Mouse (Mus musculus) forebrain, embryonic 12.5 days (tissue): ENCODE data around the gene Gpr85. TPM values are rescaled to one million over a fixed set of nuclear protein-coding genes. Genes with fewer than 3 reads are reported as not detected.

Source experiments
- ATAC-seq: fragments of 200-750 bp; cut with Nextera tagmentation; 2 replicates; pipeline ENCODE4 v1.8.0; 2017; ENCODE audit warnings: moderate TSS enrichment; ENCODE audit not compliant: low FRiP score
- H3K27ac ChIP-seq: fragments of 300-500 bp; sonication (generic); 2 replicates; pipeline ENCODE4 v1.5.1; 2016; ENCODE audit warnings: mild to moderate bottlenecking
- H3K27me3 ChIP-seq: fragments of 300-500 bp; sonication (generic); 2 replicates; pipeline ENCODE4 v1.6.1; 2016; ENCODE audit warnings: mild to moderate bottlenecking
- H3K36me3 ChIP-seq: fragments of 300-500 bp; sonication (generic); replicated peaks from 2 replicates; pipeline ENCODE4 v1.6.1; 2016; ENCODE audit warnings: mild to moderate bottlenecking
- H3K4me1 ChIP-seq: fragments of 300-500 bp; sonication (generic); 2 replicates; pipeline ENCODE4 v1.6.1; 2016
- H3K4me2 ChIP-seq: fragments of 300-500 bp; sonication (generic); 2 replicates; pipeline ENCODE4 v1.6.1; 2016; ENCODE audit warnings: mild to moderate bottlenecking, moderate library complexity
- H3K4me3 ChIP-seq: fragments of 300-500 bp; sonication (generic); replicated peaks from 2 replicates; pipeline ENCODE4 v1.5.1; 2016; ENCODE audit warnings: mild to moderate bottlenecking
- H3K9ac ChIP-seq: fragments of 300-500 bp; sonication (generic); 2 replicates; pipeline ENCODE4 v1.6.1; 2016; ENCODE audit warnings: mild to moderate bottlenecking
- H3K9me3 ChIP-seq: fragments of 300-500 bp; sonication (generic); 2 replicates; pipeline ENCODE4 v1.6.1; 2016
- WGBS: fragments of 180-500 bp; shearing (Covaris S2); methylation state at CpG from one replicate; pipeline ENCODE4 v1.1.7; 2016; 5-methylcytosine and 5-hydroxymethylcytosine counted together
- polyA plus RNA-seq: library from polyadenylated mRNA; unstranded; fragments of >200 nt; fragmentation: Nextera tagmentation; extraction: Ambion mirVana; gene quantifications from 2 replicates; pipeline ENCODE4 v1.2.1, GENCODE M21; 2016

Gpr85 gene
- polyA plus RNA-seq = 33.5 and 35.8 TPM in 2 replicates

DNA sequence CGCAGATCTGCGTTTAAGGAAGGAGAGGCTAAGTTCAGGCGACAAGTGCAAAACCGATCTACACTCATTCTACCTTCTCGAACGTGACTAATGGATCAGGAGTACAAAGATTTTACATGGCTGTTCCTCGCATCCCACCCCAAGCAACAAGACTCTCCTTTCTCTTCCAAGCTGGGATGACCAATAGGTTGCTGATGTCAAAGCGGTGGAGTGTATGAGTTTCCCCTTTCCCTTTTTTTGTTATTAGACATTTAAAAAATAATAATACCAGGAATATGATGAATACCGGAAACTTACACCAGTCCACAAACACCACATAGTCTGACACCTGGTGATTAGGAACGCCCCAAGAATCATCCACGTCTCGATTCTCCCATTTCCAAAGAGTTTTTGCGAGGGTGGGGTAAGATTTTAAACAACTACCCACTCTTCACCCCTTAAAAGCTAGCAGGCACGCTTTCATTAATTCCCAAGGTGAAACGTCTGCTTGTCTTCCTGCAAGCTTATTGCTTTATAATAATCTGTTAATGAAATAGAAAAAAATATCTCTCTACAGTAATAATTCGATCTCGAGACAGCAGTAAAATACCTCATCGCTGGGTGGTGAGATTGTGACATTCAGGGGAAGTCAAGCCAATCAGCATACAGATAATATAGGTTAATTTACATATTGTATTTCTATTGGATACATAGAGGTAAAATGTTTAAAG, at the start of gene Gpr85:
Gene Gpr85 (minus strand): TSS at position 598 of the 710 bp plus-strand sequence.
- WGBS = 42% methylated on average over 18 of the region's 18 CpGs
- Histone ChIP-seq H3K27ac (peak within 1 kb of the TSS; percentile 96), H3K9me3 (no peaks in the 10 kb centered on the region), H3K4me2 (peak within 1 kb of the TSS; percentile 74), H3K4me1 (peaks cover 20% of the 10 kb centered on the region), H3K27me3 (no peaks in the 10 kb centered on the region), H3K4me3 (peak within 1 kb of the TSS; percentile 60), H3K36me3 (no peaks in the 10 kb centered on the region), H3K9ac (peak within 1 kb of the TSS; percentile 86)
- peak; percentile 7; the same call in 1 of the 2 replicates for ATAC-seq

DNA sequence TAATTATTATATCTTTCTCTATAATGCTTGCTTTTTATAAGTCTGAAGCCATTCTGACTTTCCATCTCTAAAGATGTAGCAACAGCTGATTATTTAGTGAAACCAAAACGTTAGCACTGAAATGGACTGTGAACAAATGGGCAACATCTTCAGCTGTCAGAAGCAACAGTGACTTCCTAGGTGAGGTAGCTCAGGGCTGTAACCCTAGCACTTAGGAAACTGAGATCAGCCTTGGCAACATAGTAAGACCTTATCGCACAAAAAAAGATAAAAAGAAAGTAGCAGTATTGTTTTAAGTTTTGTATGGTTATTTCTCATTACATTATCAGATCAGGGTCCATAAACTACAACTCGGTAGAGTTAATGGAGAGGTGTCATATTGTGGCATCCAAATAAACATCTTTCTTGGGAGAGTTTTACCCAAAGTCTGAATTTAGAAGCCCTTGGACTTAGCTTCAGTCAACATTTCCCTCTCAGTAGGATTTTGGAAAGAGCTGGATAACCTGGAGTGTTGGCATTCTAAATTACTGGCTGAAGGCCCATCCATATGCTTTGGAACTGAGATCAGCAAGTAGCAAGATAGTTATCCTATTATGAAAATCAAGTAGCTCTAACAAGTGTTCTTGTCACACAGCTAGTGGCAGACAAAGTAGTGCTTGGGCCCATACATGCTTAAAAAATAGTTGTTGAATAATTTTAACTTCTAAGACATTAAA, 45.3 kb upstream of the Gpr85 start:
- Histone ChIP-seq H3K4me2 (no peak overlapping the region), H3K27me3 (no peaks in the 10 kb centered on the region), H3K9ac (no peak overlapping the region), H3K9me3 (no peaks in the 10 kb centered on the region), H3K27ac (no peak overlapping the region), H3K4me1 (no peaks in the 10 kb centered on the region), H3K36me3 (no peaks in the 10 kb centered on the region), H3K4me3 (no peak overlapping the region)
- no peak for ATAC-seq
- 88% methylated on average over 3 of the region's 3 CpGs for WGBS

- Histone ChIP-seq H3K36me3 (no peaks in the 10 kb centered on the region), H3K4me3 (no peak overlapping the region), H3K9ac (no peak overlapping the region), H3K4me1 (no peaks in the 10 kb centered on the region), H3K9me3 (no peaks in the 10 kb centered on the region), H3K27me3 (no peaks in the 10 kb centered on the region), H3K4me2 (no peak overlapping the region), H3K27ac (no peak overlapping the region)
- no peak for ATAC-seq
These were observed 43.2 kb upstream of the Gpr85 start for GRCm38 (mm10) chr6:13882919-13883318.

DNA sequence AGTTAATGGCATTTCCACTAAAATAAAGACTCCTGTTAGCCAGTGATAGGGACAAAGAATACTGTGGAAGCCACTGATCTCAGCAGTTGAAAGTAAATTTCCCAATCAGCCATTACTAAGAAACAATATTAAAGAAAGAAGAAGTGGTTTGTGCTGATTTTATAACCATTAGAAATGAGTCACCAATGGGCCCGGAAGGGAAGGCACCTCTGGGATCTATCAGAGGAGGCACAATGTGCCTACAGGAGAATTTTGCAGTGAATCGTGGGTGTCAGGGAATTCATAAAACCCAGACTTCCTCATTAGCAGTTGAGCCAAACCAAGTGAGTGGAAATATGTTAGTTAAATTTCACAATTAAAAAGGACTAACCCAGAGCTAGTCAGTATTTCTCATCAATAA, 34.2 kb upstream of the Gpr85 start:
- Histone ChIP-seq H3K36me3 (no peaks in the 10 kb centered on the region), H3K9ac (no peak overlapping the region), H3K4me3 (no peak overlapping the region), H3K4me2 (no peak overlapping the region), H3K4me1 (peaks cover 6% of the 10 kb centered on the region), H3K9me3 (no peaks in the 10 kb centered on the region), H3K27ac (no peak overlapping the region), H3K27me3 (no peaks in the 10 kb centered on the region)
- ATAC-seq = no peak
- 85% methylated on average over 2 of the region's 2 CpGs for WGBS

DNA sequence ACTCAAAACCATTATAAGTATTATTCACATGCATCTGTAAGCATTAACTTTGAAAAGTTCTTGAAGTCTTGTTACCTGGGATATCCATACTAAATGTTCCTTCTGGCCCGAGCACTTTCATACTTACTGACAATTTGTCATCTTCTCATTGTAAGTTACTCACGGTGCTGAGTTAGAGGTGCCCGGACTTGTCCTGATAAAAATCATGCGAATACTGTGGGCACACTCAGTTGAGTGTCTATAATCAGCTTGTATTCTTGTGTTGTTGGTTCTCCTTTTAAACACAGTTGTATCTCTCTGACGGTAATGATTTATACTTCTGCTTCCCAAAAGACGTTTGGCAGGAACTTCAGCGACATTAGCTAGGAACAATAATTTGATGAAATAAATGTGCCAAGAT, 32.3 kb upstream of the Gpr85 start:
- Histone ChIP-seq H3K9me3 (no peaks in the 10 kb centered on the region), H3K36me3 (no peaks in the 10 kb centered on the region), H3K27ac (no peak overlapping the region), H3K4me2 (peak overlapping the region; percentile 54; the same call in 1 of the 2 replicates), H3K27me3 (no peaks in the 10 kb centered on the region), H3K9ac (no peak overlapping the region), H3K4me1 (peaks cover 6% of the 10 kb centered on the region), H3K4me3 (peak overlapping the region; percentile 56; the same call in 1 of the 2 replicates)
- 88% methylated on average over 7 of the region's 7 CpGs for WGBS
- peak; percentile 3; the same call in 1 of the 2 replicates for ATAC-seq

- peak overlapping the region; percentile 59; the same call in 1 of the 2 replicates for H3K27ac ChIP-seq
These were observed 31.9 kb upstream of the Gpr85 start for GRCm38 (mm10) chr6:13871625-13871958.

DNA sequence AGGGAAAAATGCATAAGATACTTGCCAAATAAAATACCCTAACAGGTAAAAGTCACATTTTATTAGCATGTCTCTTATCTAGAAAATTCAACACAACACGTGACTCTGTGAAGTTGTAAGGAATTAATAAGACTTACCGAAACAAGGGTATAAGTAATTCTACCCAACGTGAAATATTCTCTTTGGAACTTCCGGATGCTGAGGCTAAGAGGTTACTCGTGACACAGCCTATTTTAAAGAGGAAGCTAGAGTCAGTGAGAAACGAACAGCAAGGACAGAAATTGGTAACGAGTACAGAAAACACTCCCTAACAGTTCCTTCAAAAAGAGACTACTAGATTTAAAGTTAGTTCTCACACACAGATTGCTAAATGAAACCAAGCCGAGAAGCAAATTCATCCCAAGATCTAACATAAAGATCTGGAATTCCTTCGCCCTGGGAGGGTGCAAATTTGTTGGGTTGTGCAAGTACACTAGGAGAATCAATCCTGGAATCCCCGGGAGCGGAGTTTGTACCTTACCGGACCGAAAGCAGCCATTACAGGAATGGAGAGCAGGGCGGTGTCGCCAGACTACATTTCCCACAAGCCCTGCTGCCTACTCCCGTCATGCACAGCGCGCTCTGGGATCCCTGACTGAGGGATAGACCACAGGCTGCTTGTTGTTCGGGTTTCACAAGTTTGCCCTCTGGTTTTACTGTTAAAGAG, 31.3 kb upstream of the Gpr85 start, which contains the start of gene 2610001J05Rik:
Gene 2610001J05Rik (minus strand): TSS at position 600 of the 706 bp plus-strand sequence.
- Histone ChIP-seq H3K4me1 (peaks cover 6% of the 10 kb centered on the region), H3K9ac (peak within 1 kb of the TSS; percentile 65), H3K27ac (peak within 1 kb of the TSS; percentile 59), H3K27me3 (no peaks in the 10 kb centered on the region), H3K36me3 (no peaks in the 10 kb centered on the region), H3K4me2 (peak within 1 kb of the TSS; percentile 54), H3K4me3 (peak within 1 kb of the TSS; percentile 56), H3K9me3 (no peaks in the 10 kb centered on the region)
- 2% methylated on average over 19 of the region's 19 CpGs for WGBS
- ATAC-seq = peak; percentile 99

More at GRCm38 (mm10) chr6:13871625-13871958, 31.9 kb upstream of the Gpr85 start:
- no peaks in the 10 kb centered on the region for H3K27me3 ChIP-seq
- WGBS = 4% methylated on average over 7 of the region's 7 CpGs
- ATAC-seq = peak; percentile 76
- peaks cover 6% of the 10 kb centered on the region for H3K4me1 ChIP-seq
- no peaks in the 10 kb centered on the region for H3K36me3 ChIP-seq
- peak overlapping the region; percentile 56 for H3K9ac ChIP-seq
- peak overlapping the region; percentile 56 for H3K4me3 ChIP-seq
- peak overlapping the region; percentile 54 for H3K4me2 ChIP-seq
- H3K9me3 ChIP-seq = no peaks in the 10 kb centered on the region

- Histone ChIP-seq H3K27me3 (no peaks in the 10 kb centered on the region), H3K9me3 (no peaks in the 10 kb centered on the region), H3K4me3 (peak overlapping the region; percentile 28), H3K4me2 (peak overlapping the region; percentile 52), H3K4me1 (peaks cover 6% of the 10 kb centered on the region), H3K27ac (0 out of 2 replicates have a peak overlapping the region, but pooled peaks have one; percentile 42), H3K9ac (peak overlapping the region; percentile 46; the same call in 1 of the 2 replicates), H3K36me3 (no peaks in the 10 kb centered on the region)
- WGBS = 28% methylated on average over 12 of the region's 12 CpGs
- peak; percentile 28; the same call in 1 of the 2 replicates for ATAC-seq
These were observed 30.6 kb upstream of the Gpr85 start for GRCm38 (mm10) chr6:13870289-13870741.

DNA sequence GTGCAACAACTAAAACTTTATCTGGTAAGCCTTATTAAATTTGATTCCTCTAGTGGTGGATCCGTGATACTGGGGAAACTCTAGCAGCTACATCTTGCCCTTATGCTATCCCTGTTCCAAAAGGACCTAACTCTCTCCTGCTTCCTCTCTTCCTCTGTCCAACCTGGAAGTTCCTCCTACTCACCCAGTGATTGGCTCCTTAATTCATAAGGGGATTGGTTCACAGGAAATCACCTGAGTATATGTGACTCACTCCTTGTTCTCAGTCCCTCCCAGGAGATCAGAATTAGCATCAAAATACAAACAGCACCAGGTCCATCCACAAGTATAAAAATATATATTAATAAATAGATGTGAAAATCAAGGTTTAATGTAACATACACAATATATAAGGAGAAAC, 20.9 kb upstream of the Gpr85 start:
- no peak overlapping the region for H3K4me2 ChIP-seq
- no peak overlapping the region for H3K9ac ChIP-seq
- no peak overlapping the region for H3K4me3 ChIP-seq
- H3K27me3 ChIP-seq = no peaks in the 10 kb centered on the region
- no peak for ATAC-seq
- no peaks in the 10 kb centered on the region for H3K36me3 ChIP-seq
- H3K27ac ChIP-seq = no peak overlapping the region
- no peaks in the 10 kb centered on the region for H3K4me1 ChIP-seq
- H3K9me3 ChIP-seq = no peaks in the 10 kb centered on the region
- 82% methylated on average over 1 of the region's 1 CpGs for WGBS

- H3K36me3 ChIP-seq = no peaks in the 10 kb centered on the region
- no peaks in the 10 kb centered on the region for H3K9me3 ChIP-seq
- WGBS = 88% methylated on average over 6 of the region's 6 CpGs
- H3K4me3 ChIP-seq = no peak overlapping the region
- H3K4me1 ChIP-seq = no peaks in the 10 kb centered on the region
- ATAC-seq = no peak
- no peak overlapping the region for H3K4me2 ChIP-seq
- H3K27me3 ChIP-seq = no peaks in the 10 kb centered on the region
- H3K9ac ChIP-seq = no peak overlapping the region
- no peak overlapping the region for H3K27ac ChIP-seq
These were observed 20.3 kb upstream of the Gpr85 start for GRCm38 (mm10) chr6:13859877-13860585.

DNA sequence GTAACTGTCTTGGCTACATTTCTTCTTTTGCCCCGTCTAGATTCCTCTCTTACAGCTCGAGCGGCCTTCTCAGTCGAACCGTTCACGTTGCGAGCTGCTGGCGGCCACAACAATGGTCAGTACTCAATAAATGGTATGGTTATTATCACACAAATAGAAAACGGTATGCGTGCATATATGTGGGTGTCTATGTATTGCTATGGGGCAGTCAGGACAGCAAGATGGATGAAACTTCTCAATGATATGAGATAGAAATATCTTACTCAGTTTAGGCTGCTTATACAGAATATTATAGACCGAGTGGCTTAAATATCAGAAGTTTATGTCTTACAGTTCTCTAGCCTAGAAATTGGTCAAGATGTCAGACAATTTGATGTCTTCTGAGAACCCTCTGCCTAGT, 14.5 kb upstream of the Gpr85 start:
- WGBS = 22% methylated on average over 11 of the region's 11 CpGs
- H3K36me3 ChIP-seq = no peaks in the 10 kb centered on the region
- ATAC-seq = no peak
- no peaks in the 10 kb centered on the region for H3K27me3 ChIP-seq
- no peaks in the 10 kb centered on the region for H3K4me1 ChIP-seq
- no peak overlapping the region for H3K4me2 ChIP-seq
- H3K27ac ChIP-seq = no peak overlapping the region
- no peak overlapping the region for H3K9ac ChIP-seq
- no peaks in the 10 kb centered on the region for H3K9me3 ChIP-seq
- no peak overlapping the region for H3K4me3 ChIP-seq
